13 mouse cellular contexts compared by ENCODE assay signal in genomic region chr15:81562491-81563488, GRCm38 (mm10). TPM values are rescaled to one million over a fixed set of nuclear protein-coding genes. Genes with fewer than 3 reads are reported as not detected.
DNase-seq lines count a peak whose midpoint lies in the region; ATAC-seq and TF ChIP-seq lines count a peak whose summit lies in the region.
"Had no signal": no experiment of that assay in that cellular context is flagged by ENCODE, and none has a peak within 500 bp of the region (broad histone marks: within the 10 kb centered on the region; RNA-seq: fewer than 3 reads in every experiment).

No protein-coding gene starts in this region.

- WGBS in liver, postnatal 0 days (ENCODE audit: insufficient replicate concordance): 56% methylated on average over 9 of the region's 9 CpGs
- WGBS in kidney, embryonic 16.5 days: 42% methylated on average over 9 of the region's 9 CpGs
- 28% methylated on average over 9 of the region's 9 CpGs for WGBS in neural tube, embryonic 13.5 days

- no peaks in the 10 kb centered on the region for H3K27me3 ChIP-seq in liver, postnatal 0 days (ENCODE audit: insufficient read depth, low read length)
- no peaks in the 10 kb centered on the region for H3K27me3 ChIP-seq in kidney, embryonic 16.5 days (ENCODE audit: insufficient read depth, low read length)
- no peaks in the 10 kb centered on the region for H3K27me3 ChIP-seq in neural tube, embryonic 13.5 days
- H3K27me3 ChIP-seq: forebrain, embryonic 13.5 days had no signal

- H3K4me2 ChIP-seq in liver, postnatal 0 days (ENCODE audit: low read depth, low read length): no peak overlapping the region
- H3K4me2 ChIP-seq in kidney, embryonic 16.5 days (replicated peaks; ENCODE audit: low read depth, low read length): no peak overlapping the region
- H3K4me2 ChIP-seq in neural tube, embryonic 13.5 days: no peak overlapping the region; the same call in 1 of the 2 replicates
- H3K4me2 ChIP-seq: forebrain, embryonic 13.5 days; liver, embryonic 15.5 days had no signal

- H3K9ac ChIP-seq in liver, postnatal 0 days (replicated peaks): no peak overlapping the region
- no peak overlapping the region for H3K9ac ChIP-seq in kidney, embryonic 16.5 days (replicated peaks; ENCODE audit: low read length)
- no peak overlapping the region for H3K9ac ChIP-seq in neural tube, embryonic 13.5 days
- H3K9ac ChIP-seq: forebrain, embryonic 13.5 days; liver, embryonic 15.5 days had no signal

- TF ChIP-seq EP300 in liver, postnatal 0 days (IDR thresholded peaks at IDR 0.05; ENCODE audit: low read depth): no peak

- H3K27ac ChIP-seq in liver, postnatal 0 days (ENCODE audit: low read depth): 0 out of 2 replicates have a peak overlapping the region, but pooled peaks have one; percentile 16
- H3K27ac ChIP-seq in kidney, embryonic 16.5 days (ENCODE audit: low read length): no peak overlapping the region
- peak overlapping the region; percentile 74 for H3K27ac ChIP-seq in neural tube, embryonic 13.5 days (replicated peaks)
- H3K27ac ChIP-seq: forebrain, embryonic 13.5 days; liver, embryonic 15.5 days had no signal

- H3K4me3 ChIP-seq in liver, postnatal 0 days (ENCODE audit: low read depth, low read length): no peak overlapping the region
- no peak overlapping the region for H3K4me3 ChIP-seq in kidney, embryonic 16.5 days (ENCODE audit: low read length)
- H3K4me3 ChIP-seq in neural tube, embryonic 13.5 days: no peak overlapping the region
- H3K4me3 ChIP-seq: forebrain, embryonic 13.5 days; liver, embryonic 15.5 days had no signal

- DNase-seq in liver, postnatal 0 days: peak; percentile 21
- DNase-seq in liver (no peak), adipocyte (ENCODE audit: low spot score) (peak; percentile 20)
- no peak for DNase-seq in urinary bladder, postnatal 25 days (ENCODE audit: low spot score)
- DNase-seq in urinary bladder, adult 2 months (ENCODE audit: low spot score): no peak
- DNase-seq: cerebellum, adult 11-12 months; heart, adult 11 months; heart, postnatal 4 days; right cerebral cortex, postnatal 25 days had no signal

- TF ChIP-seq CTCF in liver, postnatal 0 days (IDR thresholded peaks at IDR 0.05; ENCODE audit: low read depth): no peak

- peaks cover 11% of the 10 kb centered on the region for H3K4me1 ChIP-seq in liver, postnatal 0 days (ENCODE audit: insufficient read depth)
- no peaks in the 10 kb centered on the region for H3K4me1 ChIP-seq in kidney, embryonic 16.5 days (ENCODE audit: insufficient read depth, low read length)
- H3K4me1 ChIP-seq in neural tube, embryonic 13.5 days (replicated peaks): no peaks in the 10 kb centered on the region
- H3K4me1 ChIP-seq: forebrain, embryonic 13.5 days had no signal

- no peaks in the 10 kb centered on the region for H3K9me3 ChIP-seq in liver, postnatal 0 days (ENCODE audit: low read length)
- H3K9me3 ChIP-seq in kidney, embryonic 16.5 days (ENCODE audit: low read length): no peaks in the 10 kb centered on the region; the same call in 1 of the 2 replicates
- H3K9me3 ChIP-seq in neural tube, embryonic 13.5 days: no peaks in the 10 kb centered on the region
- H3K9me3 ChIP-seq: forebrain, embryonic 13.5 days; liver, embryonic 15.5 days had no signal

- H3K36me3 ChIP-seq in liver, postnatal 0 days (replicated peaks; ENCODE audit: insufficient read depth, low read length): no peaks in the 10 kb centered on the region
- no peaks in the 10 kb centered on the region for H3K36me3 ChIP-seq in kidney, embryonic 16.5 days (ENCODE audit: insufficient read depth, low read length)
- no peaks in the 10 kb centered on the region for H3K36me3 ChIP-seq in neural tube, embryonic 13.5 days
- H3K36me3 ChIP-seq: liver, embryonic 15.5 days had no signal

- ATAC-seq in liver, postnatal 0 days: 0 out of 2 replicates have a peak, but pooled peaks have one; percentile 53
- peak; percentile 46; the same call in 1 of the 2 replicates for ATAC-seq in kidney, embryonic 16.5 days (ENCODE audit: low FRiP score, low TSS enrichment)
- peak; percentile 40; the same call in 1 of the 2 replicates for ATAC-seq in neural tube, embryonic 13.5 days (ENCODE audit: low read depth)
- ATAC-seq: forebrain, embryonic 13.5 days had no signal

RNA-seq across cellular contexts. Expression of gene Ep300, which starts 22.4 kb away (rescaled TPM):
- polyA plus RNA-seq in liver, postnatal 0 days (2015; fragmentation: Nextera tagmentation; extraction: Ambion mirVana): 4.5 and 5.1 TPM in 2 replicates
- polyA plus RNA-seq in kidney, embryonic 16.5 days (2015; fragmentation: Nextera tagmentation; extraction: Ambion mirVana): 15.2 and 20.9 TPM in 2 replicates
- polyA plus RNA-seq in neural tube, embryonic 13.5 days (2015; fragmentation: Nextera tagmentation; extraction: Ambion mirVana): 23.1 and 24.1 TPM in 2 replicates
- polyA plus RNA-seq in urinary bladder, adult 2 months (2012; rRNA removed): 15.4 and 32.8 TPM in 2 replicates

Comparison
In these comparisons a context has a peak if more than half of its experiments do, and no peak if none do; other contexts are left out.
1. DNase-seq: peak in liver, postnatal 0 days (single experiment) and adipocyte (single experiment); none in liver (single experiment), urinary bladder, postnatal 25 days (single experiment) and urinary bladder, adult 2 months (single experiment).
2. Peak in every context shown above with its lines, with median percentiles within 50 percentile points of each other: ATAC-seq.